In genomic region chr7:67691036-67691435, GRCm38 (mm10) we compare ENCODE assay signal across 18 mouse cellular contexts. TPM values are rescaled to one million over a fixed set of nuclear protein-coding genes. Genes with fewer than 3 reads are reported as not detected.
DNase-seq lines count a peak whose midpoint lies in the region; ATAC-seq lines count a peak whose summit lies in the region.
"Had no signal": no experiment of that assay in that cellular context is flagged by ENCODE, and none has a peak within 500 bp of the region (broad histone marks: within the 10 kb centered on the region; RNA-seq: fewer than 3 reads in every experiment).

No protein-coding gene starts in this region.

- DNase-seq in adrenal gland, adult 8-10 months: peak; percentile 38
- DNase-seq in adrenal gland, adult 18-20 months (ENCODE audit: low spot score in 2 of 2): no peak
- DNase-seq in lung, postnatal 4 days: no peak
- no peak for DNase-seq in natural killer cell, adult 2 months (ENCODE audit: low spot score in 2 of 2)
- no peak for DNase-seq in neural tube, embryonic 10.5 days (ENCODE audit: extremely low spot score, low spot score)
- DNase-seq in liver: no peak
- DNase-seq: cerebellum, postnatal 25 days; left cerebral cortex, postnatal 4 days; right cerebral cortex, postnatal 4 days; thymus, postnatal 36 days had no signal

- 0 out of 2 replicates have a peak, but pooled peaks have one; percentile 3 for ATAC-seq in lung, embryonic 16.5 days (ENCODE audit: low read depth)
- ATAC-seq in heart, embryonic 16.5 days (replicated peaks; ENCODE audit: extremely low read depth, insufficient read depth, low FRiP score): 0 out of 2 replicates have a peak, but pooled peaks have one; percentile 33
- ATAC-seq: midbrain, embryonic 13.5 days had no signal

- 57% methylated on average over 6 of the region's 6 CpGs for WGBS in lung, embryonic 16.5 days
- 41% methylated on average over 6 of the region's 6 CpGs for WGBS in heart, embryonic 16.5 days

- H3K36me3 ChIP-seq in lung, embryonic 16.5 days (ENCODE audit: control insufficient read depth, insufficient read depth, low read length): no peaks in the 10 kb centered on the region
- 0 out of 2 replicates have a peak, but pooled peaks cover 2% of the 10 kb centered on the region for H3K36me3 ChIP-seq in heart, embryonic 16.5 days (ENCODE audit: control insufficient read depth, insufficient read depth)
- H3K36me3 ChIP-seq: liver, embryonic 15.5 days; midbrain, embryonic 13.5 days; neural tube, embryonic 13.5 days had no signal

- H3K9ac ChIP-seq in lung, embryonic 16.5 days (ENCODE audit: low read length): no peak overlapping the region
- H3K9ac ChIP-seq in heart, embryonic 16.5 days (ENCODE audit: low read length): no peak overlapping the region
- H3K9ac ChIP-seq: embryonic facial prominence, embryonic 12.5 days; liver, embryonic 15.5 days; midbrain, embryonic 13.5 days; neural tube, embryonic 13.5 days had no signal

- peaks cover 23% of the 10 kb centered on the region for H3K4me1 ChIP-seq in lung, embryonic 16.5 days (replicated peaks; ENCODE audit: control insufficient read depth, insufficient read depth, low read length)
- peaks cover 22% of the 10 kb centered on the region for H3K4me1 ChIP-seq in heart, embryonic 16.5 days (ENCODE audit: control insufficient read depth, insufficient read depth, low read length)
- H3K4me1 ChIP-seq: embryonic facial prominence, embryonic 12.5 days; liver, embryonic 15.5 days; midbrain, embryonic 13.5 days; neural tube, embryonic 13.5 days had no signal

- no peak overlapping the region for H3K4me3 ChIP-seq in lung, embryonic 16.5 days (ENCODE audit: low read length)
- no peak overlapping the region for H3K4me3 ChIP-seq in heart, embryonic 16.5 days (ENCODE audit: low read length)
- H3K4me3 ChIP-seq: embryonic facial prominence, embryonic 12.5 days; layer of hippocampus, adult 2 months; liver, embryonic 15.5 days; midbrain, embryonic 13.5 days; neural tube, embryonic 13.5 days had no signal

- no peak overlapping the region for H3K4me2 ChIP-seq in lung, embryonic 16.5 days (ENCODE audit: low read depth, low read length)
- H3K4me2 ChIP-seq in heart, embryonic 16.5 days (ENCODE audit: low read depth, low read length): no peak overlapping the region
- H3K4me2 ChIP-seq: embryonic facial prominence, embryonic 12.5 days; liver, embryonic 15.5 days; midbrain, embryonic 13.5 days; neural tube, embryonic 13.5 days had no signal

- H3K27ac ChIP-seq in lung, embryonic 16.5 days (ENCODE audit: low read length): peak overlapping the region; percentile 51
- peak overlapping the region; percentile 35 for H3K27ac ChIP-seq in heart, embryonic 16.5 days (ENCODE audit: low read length)
- H3K27ac ChIP-seq: embryonic facial prominence, embryonic 12.5 days; layer of hippocampus, adult 2 months; liver, embryonic 15.5 days; macrophage; midbrain, embryonic 13.5 days; neural tube, embryonic 13.5 days had no signal

- no peaks in the 10 kb centered on the region for H3K9me3 ChIP-seq in lung, embryonic 16.5 days (ENCODE audit: control insufficient read depth, low read length)
- H3K9me3 ChIP-seq in heart, embryonic 16.5 days (replicated peaks; ENCODE audit: control insufficient read depth, low read length): no peaks in the 10 kb centered on the region
- H3K9me3 ChIP-seq: embryonic facial prominence, embryonic 12.5 days; liver, embryonic 15.5 days; midbrain, embryonic 13.5 days; neural tube, embryonic 13.5 days had no signal

- no peaks in the 10 kb centered on the region for H3K27me3 ChIP-seq in lung, embryonic 16.5 days (ENCODE audit: control insufficient read depth, insufficient read depth, low read depth, low read length)
- no peaks in the 10 kb centered on the region for H3K27me3 ChIP-seq in heart, embryonic 16.5 days (ENCODE audit: control insufficient read depth, insufficient read depth, low read length)
- H3K27me3 ChIP-seq: embryonic facial prominence, embryonic 12.5 days; liver, embryonic 15.5 days; midbrain, embryonic 13.5 days; neural tube, embryonic 13.5 days had no signal

RNA-seq across cellular contexts. Expression of gene Ttc23, which starts 43.8 kb away (rescaled TPM):
- 10 to 100 TPM; 41.4 to 55.0 (median 44.1) TPM for total RNA-seq in adrenal gland, adult 8-10 months (2022)
- 10 to 100 TPM; 19.2 to 24.1 TPM for total RNA-seq in adrenal gland, adult 18-20 months (2021)
- 27.1 and 29.8 TPM in 2 replicates for polyA plus RNA-seq in lung, embryonic 16.5 days (2015; fragmentation: Nextera tagmentation; extraction: Ambion mirVana)
- polyA plus RNA-seq in heart, embryonic 16.5 days (2015; fragmentation: Nextera tagmentation; extraction: Ambion mirVana): 17.5 and 18.1 TPM in 2 replicates

RNA-seq across cellular contexts. Expression of gene Lrrc28, which starts 46.0 kb away (rescaled TPM):
- 10 to 100 TPM; 24.7 to 32.5 (median 27.5) TPM for total RNA-seq in adrenal gland, adult 8-10 months (2022)
- total RNA-seq in adrenal gland, adult 18-20 months (2021): 10 to 100 TPM; 19.5 to 20.1 TPM
- polyA plus RNA-seq in lung, embryonic 16.5 days (2015; fragmentation: Nextera tagmentation; extraction: Ambion mirVana): 13.5 and 16.9 TPM in 2 replicates
- 10.8 and 13.0 TPM in 2 replicates for polyA plus RNA-seq in heart, embryonic 16.5 days (2015; fragmentation: Nextera tagmentation; extraction: Ambion mirVana)
